Mouse (Mus musculus) layer of hippocampus, postnatal 14 days (tissue): ENCODE measurements at regions not wholly inside any gene's neighbourhood (a gene's known extent, or its start where the extent isn't known, plus 50 kb on each side); places are given as distances from the start of the nearest gene placed in this dataset.

Experiments used
- DNase-seq, 2 experiments: peaks; one replicate each; pipeline ENCODE4 v3.0.0; 2021 to 2022; ENCODE audit warnings: low spot score in 2 of 2, mixed read lengths in 1 of 2

DNA sequence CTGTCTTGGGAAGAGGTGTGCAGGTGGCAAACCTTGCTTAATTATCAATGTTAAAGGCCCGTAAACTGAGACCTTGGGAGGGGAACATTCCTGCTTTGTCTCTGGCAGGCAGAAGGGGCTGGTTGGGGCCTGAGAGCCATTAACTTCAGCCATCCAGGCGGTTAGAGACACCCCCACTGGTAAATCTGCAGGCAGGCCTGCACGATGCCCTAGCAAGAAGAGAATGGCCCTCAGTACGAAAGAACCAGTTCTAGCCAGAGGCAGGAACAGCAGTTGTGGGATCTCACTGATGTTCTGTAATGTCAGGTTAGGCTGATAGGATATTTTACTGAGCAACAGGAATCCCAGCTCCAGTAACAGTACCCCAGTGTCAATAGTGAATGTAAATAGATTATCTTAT is 70.5 kb downstream of the Apip start:
- DNase-seq, result no peak

- no peak for DNase-seq
Observed at GRCm38 (mm10) chr2:103144420-103144819, 70.9 kb downstream of the Apip start.

- no peak for DNase-seq
Observed at GRCm38 (mm10) chr2:103145058-103145457, 71.6 kb downstream of the Apip start.

GRCm38 (mm10) chr2:103146132-103146531 is 72.7 kb downstream of the Apip start:
- no peak for DNase-seq

DNA sequence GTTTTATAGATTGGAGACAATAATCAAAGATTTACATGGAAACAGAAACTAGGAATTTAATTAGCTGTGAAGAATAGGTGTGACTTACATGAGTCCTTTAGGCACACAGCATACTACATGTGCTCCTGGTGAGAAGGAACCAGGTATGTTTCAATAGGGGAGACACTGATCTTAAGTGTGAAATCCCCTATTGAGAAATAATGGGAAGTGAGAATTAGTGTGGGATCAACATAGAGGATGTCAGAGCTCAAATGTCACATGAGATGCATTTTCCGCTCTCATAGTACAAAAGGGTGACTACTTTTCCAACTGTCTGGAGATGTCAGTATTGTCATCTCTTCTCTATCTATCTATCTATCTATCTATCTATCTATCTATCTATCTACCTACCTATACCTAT is 79.8 kb downstream of the Apip start:
- DNase-seq, result no peak

DNA sequence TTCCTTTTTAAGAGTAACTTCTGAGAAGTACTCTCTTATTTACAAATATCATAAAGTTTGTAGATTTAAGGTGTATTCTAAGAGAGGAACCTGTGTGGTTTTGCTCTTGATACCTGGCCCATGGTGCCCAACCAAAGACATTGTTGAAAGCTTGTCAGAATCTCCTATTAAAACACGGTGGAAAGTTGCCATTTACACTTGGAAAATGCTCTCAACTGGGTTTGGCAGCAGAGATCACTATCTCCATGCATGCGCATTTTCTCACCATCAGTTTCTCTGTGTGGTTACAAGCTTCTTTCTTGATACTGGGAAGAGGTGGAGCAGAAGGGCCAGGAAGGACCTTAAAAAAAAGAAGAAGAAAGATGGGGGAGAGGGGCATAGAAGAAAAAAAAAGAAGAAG is 94.3 kb downstream of the Apip start:
- no peak for DNase-seq

- peak in 1 of 2 experiments; percentile 49 for DNase-seq
Observed at GRCm38 (mm10) chr2:103168266-103168665, 94.8 kb downstream of the Apip start.

DNA sequence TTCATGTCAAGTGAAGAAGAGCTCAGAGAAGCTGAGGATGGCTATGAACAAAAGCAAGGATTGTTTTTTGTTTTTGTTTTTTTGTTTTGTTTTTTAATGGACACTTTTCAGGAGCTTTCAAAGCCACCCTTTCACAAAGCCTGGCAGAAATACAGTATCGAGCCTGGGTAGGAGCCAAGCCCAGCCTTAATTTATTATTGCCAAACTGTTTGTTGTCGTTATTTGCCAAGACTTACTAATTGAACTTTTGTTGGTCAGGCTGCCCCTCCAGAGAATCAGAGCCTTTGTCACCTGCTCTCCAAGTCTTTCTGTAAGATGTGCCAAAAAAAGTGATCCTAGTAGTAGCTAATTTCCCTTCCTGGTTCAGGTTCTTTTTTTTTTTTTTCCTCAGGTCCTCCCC is 103.9 kb downstream of the Apip start:
- peak; percentile 10 to 48 for DNase-seq

DNA sequence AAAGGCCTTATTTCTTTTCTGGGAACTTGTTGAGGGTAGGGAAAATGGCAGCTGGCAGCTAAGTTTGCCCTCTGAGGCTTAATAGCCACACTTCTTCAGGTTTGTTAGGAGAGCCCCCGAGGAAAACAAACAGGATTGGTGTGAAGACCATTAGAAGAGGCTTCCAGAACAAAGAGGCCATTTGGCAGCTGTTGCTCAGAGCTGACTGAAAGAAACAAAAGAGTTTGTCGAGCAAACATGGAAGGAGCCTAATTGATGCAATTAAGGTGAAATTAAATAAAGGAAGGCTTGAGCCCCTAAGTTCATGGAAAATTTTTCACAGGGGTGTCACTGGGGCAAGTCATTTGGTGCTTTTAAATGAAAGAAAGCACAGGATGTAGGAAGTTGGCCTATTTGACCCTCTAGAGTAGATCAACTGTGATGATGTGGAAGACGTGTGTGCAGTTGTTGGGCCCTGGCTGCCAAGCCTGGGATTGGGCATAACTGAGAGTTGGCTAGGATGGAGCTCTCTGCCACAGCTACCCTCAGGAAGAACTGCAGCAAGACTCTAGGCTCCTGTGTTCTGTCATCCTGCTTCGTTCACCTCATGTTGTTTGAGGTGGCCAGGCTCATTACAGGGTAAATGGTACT is 106.9 kb downstream of the Apip start:
- DNase-seq, result no peak

GRCm38 (mm10) chr2:103186751-103187260 is 113.3 kb downstream of the Apip start:
- DNase-seq, result no peak

GRCm38 (mm10) chr2:103192591-103192990 is 110.5 kb downstream of the Ehf start:
- no peak for DNase-seq

- DNase-seq, result no peak
Observed at GRCm38 (mm10) chr2:103200313-103200712, 102.8 kb downstream of the Ehf start.

- no peak for DNase-seq
Observed at GRCm38 (mm10) chr2:103205046-103205445, 98.0 kb downstream of the Ehf start.

GRCm38 (mm10) chr2:103208370-103208769 is 94.7 kb downstream of the Ehf start:
- DNase-seq, result no peak

DNA sequence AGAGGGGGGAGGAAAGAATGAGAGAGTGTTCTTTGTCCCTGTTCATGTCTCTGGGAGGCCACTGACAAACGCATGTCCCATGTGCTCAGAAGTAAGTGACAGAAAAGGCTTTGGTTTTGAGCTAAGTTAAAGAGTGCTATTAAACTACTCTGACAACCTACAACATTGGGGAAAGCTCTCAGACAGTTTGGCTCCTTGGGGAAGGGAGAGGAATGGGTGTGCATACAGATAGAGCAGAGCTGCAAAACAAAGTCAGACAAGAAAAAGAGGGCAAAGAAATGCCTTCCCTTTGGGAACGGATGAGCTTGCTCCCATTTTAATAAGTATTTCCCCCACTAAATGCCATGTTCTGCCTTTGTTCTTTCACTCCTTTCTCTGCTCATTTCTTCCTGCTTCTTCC is 94.0 kb downstream of the Ehf start:
- peak in 1 of 2 experiments; percentile 30 for DNase-seq

GRCm38 (mm10) chr2:103209512-103209981 is 93.5 kb downstream of the Ehf start:
- no peak for DNase-seq

GRCm38 (mm10) chr2:103211179-103211578 is 91.9 kb downstream of the Ehf start:
- DNase-seq, result no peak
